Mouse (Mus musculus) heart, embryonic 13.5 days (tissue): ENCODE results near the gene Terf2ip. TPM values are rescaled to one million over a fixed set of nuclear protein-coding genes. Genes with fewer than 3 reads are reported as not detected.

Experiments
- ATAC-seq: fragments of 200-750 bp; cut with Nextera tagmentation; 2 replicates; pipeline ENCODE4 v1.8.0; 2017; ENCODE audit warnings: moderate TSS enrichment; ENCODE audit not compliant: insufficient number of reproducible peaks, low FRiP score, low TSS enrichment; ENCODE audit errors: extremely low read depth
- H3K27ac ChIP-seq: fragments of 300-500 bp; sonication (generic); replicated peaks from 2 replicates; pipeline ENCODE4 v1.5.1; 2015; ENCODE audit warnings: moderate library complexity, mild to moderate bottlenecking, inconsistent platforms
- H3K27me3 ChIP-seq: fragments of 300-500 bp; sonication (generic); replicated peaks from 2 replicates; pipeline ENCODE4 v1.6.1; 2015; ENCODE audit warnings: mild to moderate bottlenecking, inconsistent platforms
- H3K36me3 ChIP-seq: fragments of 300-500 bp; sonication (generic); 2 replicates; pipeline ENCODE4 v1.6.1; 2015; ENCODE audit warnings: mild to moderate bottlenecking, inconsistent platforms
- H3K4me1 ChIP-seq: fragments of 300-500 bp; sonication (generic); 2 replicates; pipeline ENCODE4 v1.6.1; 2015; ENCODE audit warnings: inconsistent platforms
- H3K4me2 ChIP-seq: fragments of 300-500 bp; sonication (generic); 2 replicates; pipeline ENCODE4 v1.6.1; 2015; ENCODE audit warnings: inconsistent platforms, mild to moderate bottlenecking, moderate library complexity
- H3K4me3 ChIP-seq: fragments of 300-500 bp; sonication (generic); 2 replicates; pipeline ENCODE4 v1.5.1; 2015; ENCODE audit warnings: moderate library complexity, mild to moderate bottlenecking, inconsistent platforms
- H3K9ac ChIP-seq: fragments of 300-500 bp; sonication (generic); 2 replicates; pipeline ENCODE4 v1.6.1; 2015; ENCODE audit warnings: inconsistent platforms, mild to moderate bottlenecking, moderate library complexity
- H3K9me3 ChIP-seq: fragments of 300-500 bp; sonication (generic); 2 replicates; pipeline ENCODE4 v1.6.1; 2016; ENCODE audit warnings: inconsistent platforms
- WGBS: fragments of 180-500 bp; shearing (Covaris S2); methylation state at CpG from one replicate; pipeline ENCODE4 v1.1.7; 2015; ENCODE audit warnings: mixed read lengths; 5-methylcytosine and 5-hydroxymethylcytosine counted together
- polyA plus RNA-seq: library from polyadenylated mRNA; unstranded; fragments of >200 nt; fragmentation: Nextera tagmentation; extraction: Ambion mirVana; gene quantifications from 2 replicates; pipeline ENCODE4 v1.2.1, GENCODE M21; 2015

Gene Terf2ip
- polyA plus RNA-seq, 1 experiment from 2014 or later: 17.2 TPM

DNA sequence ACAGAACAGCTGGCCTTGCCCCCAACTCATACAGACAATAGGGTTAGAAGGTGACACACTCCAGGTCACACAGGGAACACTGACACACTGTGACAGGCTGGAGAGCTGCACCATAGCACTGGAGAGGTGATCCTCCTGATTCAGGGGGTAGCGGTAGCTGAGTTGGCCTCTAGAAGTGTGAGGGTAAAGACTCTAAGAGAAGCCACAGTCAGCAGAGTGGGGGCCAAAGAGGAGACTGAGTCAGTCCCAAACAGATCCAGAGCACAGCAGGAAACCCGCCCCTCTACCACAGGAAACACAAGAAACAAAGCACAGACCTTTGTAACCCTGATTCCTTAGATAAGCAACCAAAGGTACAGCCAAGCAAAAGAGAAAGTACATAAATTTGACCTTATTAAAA lies 34.9 kb upstream of the Terf2ip start:
- Histone ChIP-seq H3K27ac (no peak overlapping the region), H3K36me3 (peaks cover 76% of the 10 kb centered on the region), H3K9me3 (no peaks in the 10 kb centered on the region), H3K4me3 (no peak overlapping the region), H3K4me2 (no peak overlapping the region), H3K4me1 (no peaks in the 10 kb centered on the region), H3K27me3 (no peaks in the 10 kb centered on the region), H3K9ac (no peak overlapping the region)
- 71% methylated on average over 2 of the region's 2 CpGs for WGBS
- no peak for ATAC-seq

DNA sequence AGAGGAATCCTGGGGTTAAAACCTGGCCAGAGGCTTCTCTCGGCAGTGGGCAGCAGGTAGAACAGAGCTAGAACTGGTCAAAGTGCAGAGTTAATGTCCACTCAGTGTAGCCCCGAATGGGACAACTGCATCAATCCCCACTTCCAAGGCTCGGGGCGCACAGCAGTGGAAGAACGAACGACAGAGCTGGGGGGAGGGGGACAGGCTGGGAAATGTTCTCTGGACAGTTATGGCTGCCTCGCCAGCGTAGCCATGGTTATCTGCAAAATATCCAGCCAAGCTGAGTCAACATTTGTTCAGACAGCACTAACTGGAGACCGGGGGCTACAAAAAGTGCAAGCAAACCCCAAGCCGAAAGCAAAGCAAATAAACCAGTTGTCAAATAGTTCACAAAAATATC lies 33.1 kb upstream of the Terf2ip start:
- Histone ChIP-seq H3K27ac (no peak overlapping the region), H3K4me2 (no peak overlapping the region), H3K36me3 (peaks cover 75% of the 10 kb centered on the region), H3K9ac (no peak overlapping the region), H3K27me3 (no peaks in the 10 kb centered on the region), H3K9me3 (no peaks in the 10 kb centered on the region), H3K4me3 (no peak overlapping the region), H3K4me1 (no peaks in the 10 kb centered on the region)
- 78% methylated on average over 10 of the region's 10 CpGs for WGBS
- ATAC-seq: no peak

DNA sequence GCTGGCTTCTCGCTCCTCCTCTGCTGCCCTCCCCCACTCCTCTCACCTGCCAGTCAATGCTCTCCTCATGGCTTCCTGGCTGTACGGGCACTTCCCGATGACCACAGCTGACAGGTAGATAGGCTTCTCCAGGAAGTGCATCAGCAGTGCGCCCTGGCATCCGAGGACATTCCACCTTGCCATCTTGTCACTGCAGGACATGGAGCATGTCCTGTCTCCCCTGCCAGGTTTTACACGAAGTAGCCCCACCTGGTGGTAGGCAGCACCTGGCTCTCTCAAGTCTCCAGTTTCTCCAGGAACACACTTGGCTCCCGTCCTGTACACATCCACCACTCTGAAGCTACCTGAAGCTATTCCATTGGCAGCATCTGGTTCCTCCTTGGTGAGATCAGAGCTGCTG lies 29.1 kb upstream of the Terf2ip start:
- no peaks in the 10 kb centered on the region for H3K9me3 ChIP-seq
- no peak overlapping the region for H3K27ac ChIP-seq
- WGBS: 71% methylated on average over 7 of the region's 7 CpGs
- H3K4me1 ChIP-seq: peaks cover 14% of the 10 kb centered on the region
- peaks cover 73% of the 10 kb centered on the region for H3K36me3 ChIP-seq
- no peaks in the 10 kb centered on the region for H3K27me3 ChIP-seq
- ATAC-seq: no peak
- no peak overlapping the region for H3K4me3 ChIP-seq
- no peak overlapping the region for H3K4me2 ChIP-seq
- no peak overlapping the region for H3K9ac ChIP-seq

DNA sequence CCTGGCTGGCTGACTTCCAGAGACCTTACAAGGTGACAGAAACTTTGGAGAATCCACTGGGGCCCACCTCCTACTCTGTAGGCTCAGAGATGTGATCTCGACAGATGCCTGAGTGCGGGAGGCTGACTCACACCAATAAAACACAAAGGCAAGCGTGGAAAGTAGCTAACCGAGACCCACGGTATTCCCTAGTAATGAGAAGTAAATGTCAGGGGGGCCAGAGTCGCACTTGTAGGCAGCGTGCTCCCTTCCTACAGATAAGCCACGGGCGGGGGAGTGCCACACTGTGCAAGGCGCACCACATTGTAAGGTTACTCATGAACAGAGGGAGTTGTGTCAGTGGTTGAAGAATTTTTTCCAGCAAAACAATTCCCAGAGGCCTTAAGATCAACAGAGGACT lies 26.7 kb upstream of the Terf2ip start:
- Histone ChIP-seq H3K4me3 (no peak overlapping the region), H3K9me3 (no peaks in the 10 kb centered on the region), H3K9ac (peak overlapping the region; percentile 37), H3K36me3 (peaks cover 80% of the 10 kb centered on the region), H3K4me1 (peaks cover 14% of the 10 kb centered on the region), H3K27ac (peak overlapping the region; percentile 32; the same call in 1 of the 2 replicates), H3K4me2 (no peak overlapping the region), H3K27me3 (no peaks in the 10 kb centered on the region)
- WGBS: 40% methylated on average over 10 of the region's 10 CpGs
- ATAC-seq: no peak

DNA sequence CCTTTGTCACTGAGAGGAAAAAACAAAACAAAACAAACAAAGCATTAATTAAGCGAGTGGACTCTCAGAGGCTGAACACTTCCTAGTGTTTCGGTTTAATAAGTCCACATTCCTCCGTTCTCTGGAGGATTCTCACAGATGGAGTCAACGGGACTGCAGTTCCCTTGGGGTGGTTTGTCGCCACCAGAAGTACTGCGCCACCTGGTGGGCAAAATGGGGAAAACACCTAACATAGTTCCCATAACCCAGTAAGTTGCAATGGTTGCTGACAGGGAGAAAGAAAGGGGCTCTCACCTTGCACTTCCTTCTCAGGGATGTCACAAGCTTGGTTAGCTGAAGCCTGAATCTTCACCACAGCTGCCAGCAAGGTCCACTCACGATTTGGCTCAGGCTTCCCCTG lies 21.3 kb upstream of the Terf2ip start:
- 19% methylated on average over 7 of the region's 7 CpGs for WGBS
- Histone ChIP-seq H3K9ac (no peak overlapping the region), H3K4me2 (no peak overlapping the region), H3K27ac (no peak overlapping the region), H3K4me1 (peaks cover 13% of the 10 kb centered on the region), H3K36me3 (peaks cover 64% of the 10 kb centered on the region), H3K27me3 (no peaks in the 10 kb centered on the region), H3K9me3 (no peaks in the 10 kb centered on the region), H3K4me3 (no peak overlapping the region)
- no peak for ATAC-seq

DNA sequence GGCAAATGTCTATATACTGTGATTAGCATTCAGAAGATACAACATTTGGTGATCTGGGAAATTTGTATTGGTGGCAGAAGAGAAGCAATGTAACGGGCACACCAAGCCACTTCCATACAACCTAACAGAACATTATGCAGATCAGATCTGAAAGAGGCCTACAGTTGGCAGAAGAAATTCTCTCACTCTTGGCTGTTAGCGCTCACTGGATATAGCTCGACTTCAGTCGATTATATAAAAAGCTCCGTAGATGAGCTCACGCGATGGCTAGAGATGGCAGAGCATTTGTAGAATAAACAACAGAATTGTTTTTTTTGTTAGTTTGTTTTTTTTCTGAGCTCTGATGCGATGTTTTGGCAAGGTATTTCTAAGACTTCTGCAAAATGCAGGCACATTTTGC lies 19.9 kb upstream of the Terf2ip start:
- Histone ChIP-seq H3K4me1 (peaks cover 11% of the 10 kb centered on the region), H3K36me3 (peaks cover 64% of the 10 kb centered on the region), H3K4me2 (peak overlapping the region; percentile 84), H3K4me3 (peak overlapping the region; percentile 84), H3K27ac (no peak overlapping the region), H3K9ac (peak overlapping the region; percentile 92), H3K27me3 (no peaks in the 10 kb centered on the region), H3K9me3 (no peaks in the 10 kb centered on the region)
- 60% methylated on average over 8 of the region's 8 CpGs for WGBS
- ATAC-seq: no peak

DNA sequence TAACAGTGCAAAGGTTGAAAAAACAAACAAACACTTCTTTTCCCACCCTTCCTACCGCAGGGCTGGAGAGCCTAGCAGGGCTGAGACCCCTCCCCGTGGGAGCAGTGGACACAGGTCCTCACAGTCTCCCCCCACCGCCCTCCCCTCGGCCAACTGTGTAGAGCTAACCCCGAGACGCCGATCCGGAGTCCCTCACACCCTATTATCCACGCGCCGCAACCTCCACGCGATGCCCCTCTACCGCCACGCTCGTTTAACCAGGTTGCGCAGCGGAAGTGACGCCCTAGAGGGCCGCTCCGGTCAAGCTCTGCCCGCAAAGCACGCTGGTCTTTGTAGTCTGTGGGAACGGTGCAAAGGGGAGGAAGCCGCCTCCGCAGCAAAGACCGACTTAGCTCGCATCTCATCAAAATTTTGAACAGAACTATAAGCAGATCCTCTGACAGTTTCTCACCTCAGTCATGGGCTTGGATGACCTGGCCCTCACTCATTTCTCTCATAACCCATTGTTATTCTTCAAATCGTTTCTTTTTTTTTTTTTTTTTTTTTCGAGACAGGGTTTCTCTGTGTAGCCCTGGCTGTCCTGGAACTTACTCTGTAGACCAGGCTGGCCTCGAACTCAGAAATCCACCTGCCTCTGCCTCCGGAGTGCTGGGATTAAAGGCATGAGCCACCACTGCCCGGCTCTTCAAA lies 19.0 kb upstream of the Terf2ip start, which contains the start of gene Adat1:
Gene Adat1, minus strand, starts transcription at position 290 of the 690 bp plus-strand sequence.
- WGBS: 3% methylated on average over 32 of the region's 33 CpGs
- peaks cover 67% of the 10 kb centered on the region for H3K36me3 ChIP-seq
- peak within 1 kb of the TSS; percentile 84 for H3K4me3 ChIP-seq
- H3K27ac ChIP-seq: no peak within 1 kb of the TSS
- H3K4me2 ChIP-seq: peak within 1 kb of the TSS; percentile 84
- no peaks in the 10 kb centered on the region for H3K9me3 ChIP-seq
- peak; percentile 91 for ATAC-seq
- H3K27me3 ChIP-seq: no peaks in the 10 kb centered on the region
- H3K9ac ChIP-seq: peak within 1 kb of the TSS; percentile 92
- H3K4me1 ChIP-seq: peaks cover 11% of the 10 kb centered on the region

DNA sequence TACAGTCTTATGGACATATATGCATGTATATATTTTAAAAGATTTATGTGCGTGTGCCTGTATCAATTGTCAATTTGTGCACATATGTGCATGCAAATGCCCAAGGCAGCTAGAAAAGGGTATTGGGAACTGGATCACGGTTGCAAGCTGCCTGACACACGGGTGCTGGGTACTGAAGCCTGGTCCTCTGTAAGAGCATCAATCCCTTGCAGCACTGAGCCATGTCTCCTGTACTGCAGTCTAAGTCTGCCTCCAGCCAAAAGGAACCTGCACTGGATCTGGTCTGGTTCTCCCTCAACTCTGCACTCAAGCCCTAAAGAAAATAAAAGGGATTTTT lies 18.5 kb upstream of the Terf2ip start:
- Histone ChIP-seq H3K4me1 (peaks cover 11% of the 10 kb centered on the region), H3K27me3 (no peaks in the 10 kb centered on the region), H3K36me3 (peaks cover 67% of the 10 kb centered on the region), H3K9me3 (no peaks in the 10 kb centered on the region), H3K27ac (no peak overlapping the region), H3K4me2 (peak overlapping the region; percentile 84), H3K9ac (peak overlapping the region; percentile 92; the same call in 1 of the 2 replicates), H3K4me3 (peak overlapping the region; percentile 84)
- 74% methylated on average over 3 of the region's 3 CpGs for WGBS
- ATAC-seq: no peak

DNA sequence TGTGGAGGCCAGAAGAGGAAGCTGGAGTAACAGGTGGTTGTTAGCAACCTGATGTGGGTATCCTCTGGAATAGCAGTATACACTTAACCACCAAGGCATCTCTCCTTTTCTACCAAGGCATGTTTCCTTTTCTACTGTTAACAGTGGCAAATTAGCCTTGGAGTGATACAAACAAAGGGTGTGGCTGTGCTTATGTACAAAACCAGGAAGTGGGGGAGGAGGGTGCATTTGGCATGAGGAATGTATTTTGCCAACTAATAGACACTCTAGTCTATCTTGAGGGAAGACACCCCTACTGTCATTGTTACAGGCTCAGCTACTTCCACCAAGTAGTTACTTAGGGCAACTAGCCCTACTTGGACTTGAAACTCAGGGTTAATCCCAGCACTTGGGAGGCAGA lies 6.4 kb upstream of the Terf2ip start:
- Histone ChIP-seq H3K9ac (no peak overlapping the region), H3K27me3 (no peaks in the 10 kb centered on the region), H3K4me3 (no peak overlapping the region), H3K36me3 (peaks cover 82% of the 10 kb centered on the region), H3K4me1 (peaks cover 7% of the 10 kb centered on the region), H3K9me3 (no peaks in the 10 kb centered on the region), H3K4me2 (no peak overlapping the region), H3K27ac (no peak overlapping the region)
- ATAC-seq: no peak

DNA sequence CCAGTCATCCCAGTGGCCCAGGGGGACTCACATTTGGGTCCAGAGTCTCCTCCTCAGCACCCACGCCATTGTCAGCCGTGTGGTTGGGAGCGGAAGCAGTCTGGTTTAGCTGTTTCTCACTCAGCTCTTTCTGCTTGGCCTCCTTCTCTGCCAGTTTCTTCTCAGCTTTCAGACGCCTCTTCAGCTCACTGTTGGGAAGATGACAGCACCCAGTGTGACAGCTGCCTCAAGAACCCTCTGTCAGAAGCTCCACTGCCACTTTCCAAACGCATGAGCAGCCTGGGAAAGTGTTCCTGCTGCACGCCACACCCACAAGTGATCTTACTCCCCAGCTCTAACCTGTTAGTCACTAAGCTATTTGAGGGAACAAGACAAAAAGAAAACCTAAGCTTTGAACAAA lies 5.6 kb upstream of the Terf2ip start:
- 83% methylated on average over 6 of the region's 6 CpGs for WGBS
- no peak for ATAC-seq
- no peaks in the 10 kb centered on the region for H3K9me3 ChIP-seq
- no peak overlapping the region for H3K4me3 ChIP-seq
- H3K27me3 ChIP-seq: no peaks in the 10 kb centered on the region
- H3K36me3 ChIP-seq: peaks cover 74% of the 10 kb centered on the region
- peaks cover 15% of the 10 kb centered on the region for H3K4me1 ChIP-seq
- no peak overlapping the region for H3K27ac ChIP-seq
- no peak overlapping the region for H3K4me2 ChIP-seq
- no peak overlapping the region for H3K9ac ChIP-seq

DNA sequence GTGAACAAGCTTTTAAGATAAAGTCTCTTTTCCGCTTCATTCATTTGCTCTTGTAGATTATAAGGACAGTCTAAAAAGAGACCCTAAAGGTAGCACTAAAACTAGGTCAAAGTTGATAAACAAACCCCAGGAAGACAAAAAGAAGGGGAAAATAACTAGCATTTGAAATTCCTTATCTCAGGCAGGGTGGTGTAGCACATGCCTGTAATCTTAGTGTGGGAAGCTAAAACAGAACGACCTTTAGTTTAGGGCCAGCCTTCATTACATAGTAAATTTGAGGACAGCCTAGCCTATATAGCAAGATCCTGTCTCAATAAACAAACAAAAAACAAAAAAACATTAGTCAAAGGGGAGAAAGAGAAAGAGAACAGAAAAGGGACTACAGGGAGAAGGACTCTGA lies 3.5 kb upstream of the Terf2ip start:
- no peak overlapping the region for H3K4me2 ChIP-seq
- WGBS: 83% methylated on average over 2 of the region's 2 CpGs
- H3K36me3 ChIP-seq: peaks cover 53% of the 10 kb centered on the region
- H3K4me1 ChIP-seq: peaks cover 20% of the 10 kb centered on the region
- no peak overlapping the region for H3K4me3 ChIP-seq
- ATAC-seq: no peak
- H3K27me3 ChIP-seq: no peaks in the 10 kb centered on the region
- H3K27ac ChIP-seq: no peak overlapping the region
- no peaks in the 10 kb centered on the region for H3K9me3 ChIP-seq
- no peak overlapping the region for H3K9ac ChIP-seq

DNA sequence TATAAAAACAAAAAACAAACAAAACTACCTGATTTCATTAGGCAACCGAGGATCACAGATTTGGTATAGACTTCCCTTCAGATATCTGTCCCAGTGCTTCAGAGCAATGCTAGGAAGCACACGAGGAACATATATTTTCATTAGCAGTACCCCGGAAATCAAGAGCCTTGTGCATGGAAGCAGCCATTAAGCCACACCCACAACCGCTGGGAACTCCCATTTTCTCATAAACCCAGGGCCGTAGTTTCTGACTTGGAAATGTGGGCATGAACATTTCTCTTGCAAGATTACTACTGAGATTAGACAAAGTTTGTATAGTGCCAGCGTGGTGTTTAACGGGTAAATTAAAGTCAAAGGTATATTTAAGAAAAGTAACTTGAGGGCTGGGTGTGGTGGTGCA lies 1.6 kb upstream of the Terf2ip start:
- no peak overlapping the region for H3K4me3 ChIP-seq
- peak overlapping the region; percentile 89; the same call in 1 of the 2 replicates for H3K9ac ChIP-seq
- 89% methylated on average over 7 of the region's 7 CpGs for WGBS
- H3K9me3 ChIP-seq: no peaks in the 10 kb centered on the region
- no peaks in the 10 kb centered on the region for H3K27me3 ChIP-seq
- H3K36me3 ChIP-seq: peaks cover 34% of the 10 kb centered on the region
- peaks cover 27% of the 10 kb centered on the region for H3K4me1 ChIP-seq
- H3K27ac ChIP-seq: no peak overlapping the region
- H3K4me2 ChIP-seq: peak overlapping the region; percentile 77
- no peak for ATAC-seq
